11 mouse cellular contexts compared by ENCODE assay signal in the genomic region with DNA sequence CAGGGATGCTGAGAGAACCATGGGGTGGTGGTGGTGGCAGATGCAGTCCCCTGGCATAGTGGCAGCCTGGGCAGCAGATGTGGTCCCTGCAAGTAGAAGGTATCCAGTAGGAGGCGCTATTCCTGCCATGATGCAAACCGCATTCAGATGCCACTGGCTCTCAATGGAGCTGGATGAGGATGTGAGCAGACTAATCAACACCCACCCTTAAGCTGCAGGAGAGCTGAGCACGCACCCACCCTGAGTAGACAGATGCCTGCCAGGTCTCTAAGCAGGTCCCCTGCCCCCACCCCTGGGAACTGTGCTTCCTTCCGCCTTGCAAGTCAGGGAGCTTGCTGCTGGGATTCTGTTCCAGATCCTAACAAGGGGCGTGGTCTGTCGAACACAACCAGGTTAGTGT. TPM values are rescaled to one million over a fixed set of nuclear protein-coding genes. Genes with fewer than 3 reads are reported as not detected.
DNase-seq lines count a peak whose midpoint lies in the region; ATAC-seq and TF ChIP-seq lines count a peak whose summit lies in the region.
"Had no signal": no experiment of that assay in that cellular context is flagged by ENCODE, and none has a peak within 500 bp of the region (broad histone marks: within the 10 kb centered on the region; RNA-seq: fewer than 3 reads in every experiment).

No protein-coding gene starts in this region.

- peaks cover 15% of the 10 kb centered on the region for H3K27me3 ChIP-seq in heart, embryonic 10.5 days (ENCODE audit: insufficient read depth, poor library complexity, severe bottlenecking)
- no peaks in the 10 kb centered on the region for H3K27me3 ChIP-seq in kidney, embryonic 14.5 days (ENCODE audit: control insufficient read depth, insufficient read depth, low read length)
- no peaks in the 10 kb centered on the region for H3K27me3 ChIP-seq in stomach, postnatal 0 days (ENCODE audit: control insufficient read depth, insufficient read depth, low read length)
- H3K27me3 ChIP-seq: lung, embryonic 15.5 days had no signal

- no peaks in the 10 kb centered on the region for H3K36me3 ChIP-seq in heart, embryonic 10.5 days
- H3K36me3 ChIP-seq in kidney, embryonic 14.5 days (ENCODE audit: control insufficient read depth, insufficient read depth, low read length): no peaks in the 10 kb centered on the region
- no peaks in the 10 kb centered on the region for H3K36me3 ChIP-seq in stomach, postnatal 0 days (ENCODE audit: control insufficient read depth, insufficient read depth, low read length)
- H3K36me3 ChIP-seq: lung, embryonic 15.5 days had no signal

- no peaks in the 10 kb centered on the region; the same call in 1 of the 2 replicates for H3K9me3 ChIP-seq in heart, embryonic 10.5 days
- no peaks in the 10 kb centered on the region for H3K9me3 ChIP-seq in kidney, embryonic 14.5 days (ENCODE audit: control insufficient read depth, low read length)
- no peaks in the 10 kb centered on the region for H3K9me3 ChIP-seq in stomach, postnatal 0 days (ENCODE audit: control insufficient read depth, low read length)
- H3K9me3 ChIP-seq: lung, embryonic 15.5 days had no signal

- peak; percentile 52 for TF ChIP-seq CTCF in stomach, postnatal 0 days (IDR thresholded peaks at IDR 0.05; ENCODE audit: low read depth)

- intact Hi-C loops in left cerebral cortex, postnatal 10 days (cut with DNase I): no loop called here

- peak; percentile 32; the same call in 1 of the 2 replicates for ATAC-seq in kidney, embryonic 14.5 days (ENCODE audit: low FRiP score, low TSS enrichment)
- ATAC-seq in stomach, postnatal 0 days (ENCODE audit: low FRiP score, low TSS enrichment): no peak

- no peak overlapping the region for H3K9ac ChIP-seq in kidney, embryonic 14.5 days (ENCODE audit: low read depth, low read length)
- no peak overlapping the region for H3K9ac ChIP-seq in stomach, postnatal 0 days (ENCODE audit: low read length)
- H3K9ac ChIP-seq: lung, embryonic 15.5 days had no signal

- H3K4me3 ChIP-seq in heart, embryonic 10.5 days: no peak overlapping the region
- H3K4me3 ChIP-seq in kidney, embryonic 14.5 days (ENCODE audit: low read length): no peak overlapping the region
- no peak overlapping the region for H3K4me3 ChIP-seq in stomach, postnatal 0 days (ENCODE audit: low read depth, low read length)
- H3K4me3 ChIP-seq: lung, embryonic 15.5 days had no signal

- DNase-seq in heart, embryonic 10.5 days (ENCODE audit: low spot score): no peak
- no peak for DNase-seq in heart, adult 9 months (ENCODE audit: low spot score in 2 of 2)
- DNase-seq in thymus, postnatal 14 days: peak; percentile 24
- DNase-seq in thymus, postnatal 25 days: no peak
- no peak for DNase-seq in stomach, postnatal 0 days (ENCODE audit: low spot score)
- DNase-seq in left cerebral cortex, postnatal 10 days (ENCODE audit: extremely low spot score in 1 of 2, low spot score in 2 of 2): no peak
- DNase-seq in frontal cortex, adult 2 months (ENCODE audit: extremely low spot score in 1 of 2, low spot score in 1 of 2): no peak
- DNase-seq: cerebellum, adult 8-10 months had no signal

- TF ChIP-seq EP300 in stomach, postnatal 0 days (optimal IDR thresholded peaks at IDR 0.05): no peak

- 24% methylated on average over 6 of the region's 6 CpGs for WGBS in heart, embryonic 10.5 days
- 43% methylated on average over 6 of the region's 6 CpGs for WGBS in kidney, embryonic 14.5 days
- 38% methylated on average over 6 of the region's 6 CpGs for WGBS in stomach, postnatal 0 days

- no peak overlapping the region for H3K4me2 ChIP-seq in kidney, embryonic 14.5 days (replicated peaks; ENCODE audit: low read depth, low read length)
- H3K4me2 ChIP-seq in stomach, postnatal 0 days (replicated peaks; ENCODE audit: low read depth): no peak overlapping the region
- H3K4me2 ChIP-seq: lung, embryonic 15.5 days had no signal

- H3K27ac ChIP-seq in heart, embryonic 10.5 days: 0 out of 2 replicates have a peak overlapping the region, but pooled peaks have one; percentile 26
- H3K27ac ChIP-seq in kidney, embryonic 14.5 days (ENCODE audit: low read depth, low read length): no peak overlapping the region
- no peak overlapping the region for H3K27ac ChIP-seq in stomach, postnatal 0 days (replicated peaks)
- H3K27ac ChIP-seq: lung, embryonic 15.5 days had no signal

- peaks cover 11% of the 10 kb centered on the region; the same call in 1 of the 2 replicates for H3K4me1 ChIP-seq in heart, embryonic 10.5 days
- H3K4me1 ChIP-seq in kidney, embryonic 14.5 days (ENCODE audit: control insufficient read depth, insufficient read depth, low read length): peaks cover 18% of the 10 kb centered on the region
- H3K4me1 ChIP-seq in stomach, postnatal 0 days (replicated peaks; ENCODE audit: control insufficient read depth, insufficient read depth): no peaks in the 10 kb centered on the region
- H3K4me1 ChIP-seq: lung, embryonic 15.5 days had no signal

RNA-seq across cellular contexts. Expression of gene Shisal1, which starts 53.6 kb away (rescaled TPM):
- polyA plus RNA-seq in heart, embryonic 10.5 days (2016; fragmentation: Nextera tagmentation; extraction: Ambion mirVana): 0.30 and 0.40 TPM in 2 replicates
- 1.5 and 2.1 TPM in 2 replicates for polyA plus RNA-seq in kidney, embryonic 14.5 days (2014; fragmentation: Nextera tagmentation; extraction: Ambion mirVana)
- polyA plus RNA-seq in stomach, postnatal 0 days (2015; fragmentation: Nextera tagmentation; extraction: Ambion mirVana): 0.82 and 1.1 TPM in 2 replicates
- total RNA-seq in left cerebral cortex, postnatal 10 days (2021): 10 to 100 TPM; 51.4 to 54.1 TPM
- 42.8 and 49.5 TPM in 2 replicates for polyA plus RNA-seq in frontal cortex, adult 2 months (2012; rRNA removed)
- total RNA-seq: MEL had no signal

Comparison
In these comparisons a context has a peak if more than half of its experiments do, and no peak if none do; other contexts are left out.
1. RNA of gene Shisal1, which starts 53.6 kb away (polyA plus RNA-seq): 42.8 to 49.5 TPM in frontal cortex, adult 2 months; 1.5 to 2.1 TPM in kidney, embryonic 14.5 days, 0.82 to 1.1 TPM in stomach, postnatal 0 days and 0.30 to 0.40 TPM in heart, embryonic 10.5 days; every median in the first group is over 10 times any median in the second.